Mouse (Mus musculus) cerebellum, adult 2 months (tissue): ENCODE data around the gene Fam241a. TPM values are rescaled to one million over a fixed set of nuclear protein-coding genes. Genes with fewer than 3 reads are reported as not detected.

Experiments
- DNase-seq, 2 experiments: peaks; one replicate each; pipeline ENCODE4 v3.0.0; 2021
- H3K27ac ChIP-seq: fragments of 200-500 bp; 2 replicates; pipeline ENCODE4 v1.5.1; 2012; ENCODE audit warnings: low read length, control low read depth, inconsistent platforms; ENCODE audit not compliant: insufficient read depth
- H3K27me3 ChIP-seq: fragments of 200-500 bp; 2 replicates; pipeline ENCODE4 v1.6.1; 2012; ENCODE audit warnings: inconsistent platforms, mild to moderate bottlenecking, low read length, moderate library complexity; ENCODE audit not compliant: control insufficient read depth, insufficient read depth
- H3K4me1 ChIP-seq: fragments of 200-500 bp; 2 replicates; pipeline ENCODE4 v1.6.1; 2011; ENCODE audit warnings: low read length; ENCODE audit not compliant: control insufficient read depth, insufficient read depth
- H3K4me3 ChIP-seq: fragments of 200-500 bp; replicated peaks from 2 replicates; pipeline ENCODE3; 2011; ENCODE audit warnings: mild to moderate bottlenecking, low read depth, low read length, control low read depth; ENCODE audit not compliant: insufficient read depth
- CTCF ChIP-seq: fragments of 200-500 bp; IDR thresholded peaks from 2 replicates; pipeline ENCODE4 v1.5.1; 2011; ENCODE audit warnings: low read depth, mild to moderate bottlenecking, control low read depth, low read length, moderate library complexity, borderline replicate concordance; ENCODE audit not compliant: insufficient read depth
- POLR2A ChIP-seq: fragments of 200-500 bp; IDR thresholded peaks from 2 replicates; pipeline ENCODE4 v1.6.1; 2011; ENCODE audit warnings: low read length, control low read depth, borderline replicate concordance; ENCODE audit not compliant: insufficient read depth
- WGBS: fragments of 180-500 bp; shearing (Covaris S2); methylation state at CpG from one replicate; pipeline ENCODE4 v1.1.7; 2018; 5-methylcytosine and 5-hydroxymethylcytosine counted together
- polyA plus RNA-seq: library from polyadenylated mRNA; depleted of rRNA; stranded (reverse); fragments of >200 nt; gene quantifications from 2 replicates; pipeline ENCODE4 v1.2.3, GENCODE M21; 2012

Gene Fam241a
- polyA plus RNA-seq, 1 experiment, result 1.6 TPM

- TF ChIP-seq POLR2A (no peak), CTCF (no peak)
- WGBS, result 32% methylated on average over 8 of the region's 8 CpGs
- Histone ChIP-seq H3K27me3 (no peaks in the 10 kb centered on the region), H3K27ac (peak overlapping the region; percentile 78; the same call in 1 of the 2 replicates), H3K4me1 (peaks cover 3% of the 10 kb centered on the region; the same call in 1 of the 2 replicates), H3K4me3 (peak overlapping the region; percentile 76)
- DNase-seq, result no peak
These were observed 58.0 kb downstream of the Fam241a start for GRCm38 (mm10) chr3:127837972-127838644.

- no peaks in the 10 kb centered on the region for H3K27me3 ChIP-seq
- TF ChIP-seq POLR2A, result peak; percentile 95
- TF ChIP-seq CTCF, result peak; percentile 45; the same call in 1 of the 2 replicates
- peak; percentile 97 for DNase-seq
- H3K27ac ChIP-seq, result peak within 1 kb of the TSS; percentile 78
- under 1% methylated on average over 88 of the region's 89 CpGs for WGBS
- peaks cover 3% of the 10 kb centered on the region; the same call in 1 of the 2 replicates for H3K4me1 ChIP-seq
- peak within 1 kb of the TSS; percentile 91 for H3K4me3 ChIP-seq
These were observed 58.8 kb downstream of the Fam241a start, which contains the start of gene Ap1ar for GRCm38 (mm10) chr3:127837154-127837865. Gene Ap1ar (minus strand): TSS chr3:127837523.

GRCm38 (mm10) chr3:127836798-127837153 is 59.3 kb downstream of the Fam241a start:
- Histone ChIP-seq H3K4me3 (peak overlapping the region; percentile 91), H3K4me1 (peaks cover 3% of the 10 kb centered on the region; the same call in 1 of the 2 replicates), H3K27ac (0 out of 2 replicates have a peak overlapping the region, but pooled peaks have one; percentile 0), H3K27me3 (no peaks in the 10 kb centered on the region)
- no peak for DNase-seq
- TF ChIP-seq CTCF (no peak), POLR2A (no peak)
- 1% methylated on average over 17 of the region's 17 CpGs for WGBS

- H3K27ac ChIP-seq, result no peak overlapping the region
- DNase-seq, result no peak
- H3K27me3 ChIP-seq, result no peaks in the 10 kb centered on the region
- TF ChIP-seq CTCF (no peak), POLR2A (no peak)
- 47% methylated on average over 6 of the region's 6 CpGs for WGBS
- peaks cover 3% of the 10 kb centered on the region; the same call in 1 of the 2 replicates for H3K4me1 ChIP-seq
- H3K4me3 ChIP-seq, result no peak overlapping the region
These were observed 60.5 kb downstream of the Fam241a start for GRCm38 (mm10) chr3:127835594-127835993.

GRCm38 (mm10) chr3:127834040-127834439 is 62.1 kb downstream of the Fam241a start:
- Histone ChIP-seq H3K4me3 (no peak overlapping the region), H3K27ac (no peak overlapping the region), H3K27me3 (no peaks in the 10 kb centered on the region), H3K4me1 (peaks cover 3% of the 10 kb centered on the region; the same call in 1 of the 2 replicates)
- DNase-seq, result no peak
- 82% methylated on average over 4 of the region's 4 CpGs for WGBS
- TF ChIP-seq POLR2A (no peak), CTCF (no peak)

GRCm38 (mm10) chr3:127831079-127831478 is 65.0 kb downstream of the Fam241a start:
- H3K27ac ChIP-seq, result no peak overlapping the region
- no peaks in the 10 kb centered on the region for H3K27me3 ChIP-seq
- no peak overlapping the region for H3K4me3 ChIP-seq
- no peak for DNase-seq
- TF ChIP-seq POLR2A, result no peak
- no peak for TF ChIP-seq CTCF
- WGBS, result 78% methylated on average over 6 of the region's 6 CpGs
- H3K4me1 ChIP-seq, result peaks cover 3% of the 10 kb centered on the region; the same call in 1 of the 2 replicates

- no peak for TF ChIP-seq POLR2A
- TF ChIP-seq CTCF, result no peak
- WGBS, result 93% methylated on average over 10 of the region's 10 CpGs
- Histone ChIP-seq H3K27ac (no peak overlapping the region), H3K4me1 (no peaks in the 10 kb centered on the region), H3K27me3 (no peaks in the 10 kb centered on the region), H3K4me3 (no peak overlapping the region)
- no peak for DNase-seq
These were observed 65.9 kb downstream of the Fam241a start for GRCm38 (mm10) chr3:127830183-127830582.
